Mouse (Mus musculus): ENCODE measurements around the gene Zbtb7b. TPM values are rescaled to one million over a fixed set of nuclear protein-coding genes. Genes with fewer than 3 reads are reported as not detected.

Gene Zbtb7b
- total and polyA plus RNA-seq, 3 experiments: 11.9 to 34.2 (median 27.6) TPM

DNA sequence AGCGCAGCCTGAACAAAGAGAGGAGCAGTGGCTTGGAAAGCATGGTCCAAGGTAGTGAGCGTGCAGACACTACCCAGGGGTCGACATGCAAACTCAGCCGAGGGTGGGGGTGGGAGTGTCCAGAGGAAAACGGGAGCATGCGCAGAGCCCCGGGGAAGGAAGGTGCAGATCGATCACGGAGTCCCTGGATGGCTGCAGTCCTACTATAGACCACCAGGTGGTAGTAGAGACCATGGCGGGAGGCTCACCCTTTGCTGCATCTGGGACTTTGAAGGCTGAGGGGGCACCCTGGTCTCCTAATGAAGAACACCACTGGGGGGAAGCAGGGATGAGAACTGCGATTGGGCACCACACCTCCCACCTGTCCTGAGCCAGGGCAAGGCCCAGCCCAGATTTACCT is 54.1 kb downstream of the Zbtb7b start:
- DNase-seq (ENCODE audit: extremely low read depth): peak; percentile 76
- Histone ChIP-seq H3K4me1 (ENCODE audit: control insufficient read depth in 1 of 2, insufficient read depth in 2 of 2) (peaks cover 9 to 20% of the 10 kb centered on the region in 2 experiments), H3K4me3 (replicated peaks in 1 of 3; ENCODE audit: low read depth in 2 of 3, low read length in 2 of 3, poor library complexity in 1 of 3) (no peak overlapping the region), H3K4me2 (ENCODE audit: insufficient read depth, low read depth, poor library complexity, severe bottlenecking) (no peak overlapping the region), H3K36me3 (replicated peaks in 1 of 2; ENCODE audit: control insufficient read depth in 1 of 2, insufficient read depth in 1 of 2, low read length in 1 of 2) (peaks cover 8 to 62% of the 10 kb centered on the region in 2 experiments), H3K27ac (ENCODE audit: insufficient read depth, low read depth) (no peak overlapping the region), H3K27me3 (replicated peaks) (peaks cover 14% of the 10 kb centered on the region), H3K9me3 (replicated peaks; ENCODE audit: low read length) (no peaks in the 10 kb centered on the region), H3K79me2 (replicated peaks; ENCODE audit: control insufficient read depth, extremely low read depth, insufficient read depth, poor library complexity, severe bottlenecking) (no peaks in the 10 kb centered on the region), H3K9ac (ENCODE audit: insufficient read depth, low read depth) (no peak overlapping the region)
- in situ Hi-C loops (cut with MboI; ENCODE audit: low pct_ligation_motif_present, low pct_unique_long_range_greater_than_20kb, low sequenced_read_pairs) (loop anchor here (25.0 kb wide), 2 partner anchors 347 to 422 kb away; partner anchors contain the start of genes Chrnb2 and Ube2q1), dilution Hi-C loops (cut with MboI; ENCODE audit: extremely low pct_ligation_motif_present, extremely low pct_unique_long_range_greater_than_20kb, low sequenced_read_pairs) (no loop called here)
- TF ChIP-seq HCFC1 (IDR thresholded peaks at IDR 0.05; ENCODE audit: low read depth, low read length): no peak
- TF ChIP-seq ZMIZ1 (IDR thresholded peaks at IDR 0.05; ENCODE audit: low read depth, low read length): no peak
- peak; percentile 90 to 93 for TF ChIP-seq CTCF (conservative IDR thresholded peaks at IDR 0.05 in 1 of 2, IDR thresholded peaks at IDR 0.05 in 1 of 2; ENCODE audit: low read depth in 2 of 2, low read length in 2 of 2)
- peak; percentile 91 for TF ChIP-seq SMC3 (IDR thresholded peaks at IDR 0.05; ENCODE audit: low read depth, low read length)
- TF ChIP-seq MEF2A (IDR thresholded peaks at IDR 0.05; ENCODE audit: borderline replicate concordance, low read depth, low read length): no peak
- no peak for TF ChIP-seq JUND (conservative IDR thresholded peaks at IDR 0.05; ENCODE audit: low read depth, low read length)
- no peak for TF ChIP-seq TCF12 (IDR thresholded peaks at IDR 0.05; ENCODE audit: low read depth, low read length)
- no peak for TF ChIP-seq ZNF384 (IDR thresholded peaks at IDR 0.05; ENCODE audit: low read depth, low read length)
- TF ChIP-seq PAX5 (IDR thresholded peaks at IDR 0.05; ENCODE audit: low read length): no peak
- TF ChIP-seq RAD21 (IDR thresholded peaks at IDR 0.05; ENCODE audit: low read depth, low read length): peak; percentile 93
- no peak for TF ChIP-seq E2F4 (IDR thresholded peaks at IDR 0.05; ENCODE audit: insufficient replicate concordance, low read depth, low read length)
- TF ChIP-seq MXI1 (IDR thresholded peaks at IDR 0.05; ENCODE audit: low read depth, low read length): no peak
- TF ChIP-seq NRF1 (IDR thresholded peaks at IDR 0.05; ENCODE audit: low read depth, low read length): peak; percentile 88
- TF ChIP-seq TBP (conservative IDR thresholded peaks at IDR 0.05; ENCODE audit: low read depth, low read length): no peak
- peak; percentile 42; the same call in 1 of the 2 replicates for TF ChIP-seq IRF4 (IDR thresholded peaks at IDR 0.05; ENCODE audit: low read depth, low read length)
- TF ChIP-seq CHD2 (IDR thresholded peaks at IDR 0.05; ENCODE audit: low read length): peak; percentile 26; the same call in 1 of the 2 replicates
- 0 out of 2 replicates have a peak, but pooled peaks have one; percentile 12 for TF ChIP-seq ELF1 (IDR thresholded peaks at IDR 0.05; ENCODE audit: low read depth, low read length)
- TF ChIP-seq SIN3A (IDR thresholded peaks at IDR 0.05; ENCODE audit: low read length): no peak
- TF ChIP-seq ZC3H11A (IDR thresholded peaks at IDR 0.05; ENCODE audit: low read depth, low read length): peak; percentile 66

DNA sequence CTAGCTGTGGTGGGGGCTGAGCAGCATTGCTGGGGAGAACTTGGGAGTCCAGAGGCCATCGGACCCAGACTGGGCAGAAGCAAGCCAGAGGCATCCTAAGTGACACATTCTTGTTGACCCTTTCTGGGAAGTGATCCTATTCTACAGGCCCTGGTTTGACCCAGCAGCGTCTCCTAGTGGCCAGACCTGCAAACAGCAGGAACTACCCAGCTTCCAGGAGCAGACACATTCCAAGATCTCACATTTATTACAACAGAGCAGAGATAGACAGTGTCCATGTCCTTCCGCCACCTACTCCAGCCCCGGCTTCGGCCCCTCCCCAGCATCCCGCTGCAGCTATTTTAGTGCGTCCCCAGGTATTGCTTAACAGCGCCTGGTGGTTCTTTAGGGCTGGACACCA is 55.2 kb downstream of the Zbtb7b start:
- Histone ChIP-seq H3K36me3 (replicated peaks in 1 of 2; ENCODE audit: control insufficient read depth in 1 of 2, insufficient read depth in 1 of 2, low read length in 1 of 2) (peaks cover 5 to 52% of the 10 kb centered on the region in 2 experiments), H3K27me3 (replicated peaks) (peaks cover 19% of the 10 kb centered on the region), H3K9me3 (replicated peaks; ENCODE audit: low read length) (no peaks in the 10 kb centered on the region), H3K4me2 (ENCODE audit: insufficient read depth, low read depth, poor library complexity, severe bottlenecking) (no peak overlapping the region), H3K4me3 (replicated peaks in 1 of 3; ENCODE audit: low read depth in 2 of 3, low read length in 2 of 3, poor library complexity in 1 of 3) (no peak overlapping the region), H3K9ac (ENCODE audit: insufficient read depth, low read depth) (no peak overlapping the region), H3K79me2 (replicated peaks; ENCODE audit: control insufficient read depth, extremely low read depth, insufficient read depth, poor library complexity, severe bottlenecking) (no peaks in the 10 kb centered on the region), H3K27ac (ENCODE audit: insufficient read depth, low read depth) (no peak overlapping the region), H3K4me1 (ENCODE audit: control insufficient read depth in 1 of 2, insufficient read depth in 2 of 2) (peaks cover 9 to 20% of the 10 kb centered on the region in 2 experiments)
- DNase-seq (ENCODE audit: extremely low read depth): peak; percentile 63
- in situ Hi-C loops (cut with MboI; ENCODE audit: low pct_ligation_motif_present, low pct_unique_long_range_greater_than_20kb, low sequenced_read_pairs) (loop anchor here (25.0 kb wide), 2 partner anchors 348 to 423 kb away; partner anchors contain the start of genes Chrnb2 and Ube2q1), dilution Hi-C loops (cut with MboI; ENCODE audit: extremely low pct_ligation_motif_present, extremely low pct_unique_long_range_greater_than_20kb, low sequenced_read_pairs) (no loop called here)
- no peak for TF ChIP-seq BHLHE40 (IDR thresholded peaks at IDR 0.05; ENCODE audit: low read depth, low read length)
- no peak for TF ChIP-seq CHD1 (IDR thresholded peaks at IDR 0.05; ENCODE audit: low read depth, low read length)
- no peak for TF ChIP-seq PAX5 (IDR thresholded peaks at IDR 0.05; ENCODE audit: low read length)
- TF ChIP-seq POLR2AphosphoS2 (IDR thresholded peaks at IDR 0.05; ENCODE audit: low read depth, low read length): no peak
- no peak for TF ChIP-seq KAT2A (IDR thresholded peaks at IDR 0.05; ENCODE audit: insufficient replicate concordance, low read length)
- no peak for TF ChIP-seq MAZ (IDR thresholded peaks at IDR 0.05; ENCODE audit: low read depth, low read length)
- no peak for TF ChIP-seq RCOR1 (conservative IDR thresholded peaks at IDR 0.05; ENCODE audit: low read depth, low read length)
- TF ChIP-seq ZMIZ1 (IDR thresholded peaks at IDR 0.05; ENCODE audit: low read depth, low read length): no peak
- TF ChIP-seq ZNF384 (IDR thresholded peaks at IDR 0.05; ENCODE audit: low read depth, low read length): no peak
- TF ChIP-seq RAD21 (IDR thresholded peaks at IDR 0.05; ENCODE audit: low read depth, low read length): peak; percentile 69
- TF ChIP-seq SIN3A (IDR thresholded peaks at IDR 0.05; ENCODE audit: low read length): 0 out of 2 replicates have a peak, but pooled peaks have one; percentile 33
- no peak for TF ChIP-seq MAFK (IDR thresholded peaks at IDR 0.05; ENCODE audit: insufficient replicate concordance, low read length)
- no peak for TF ChIP-seq POLR2A (IDR thresholded peaks at IDR 0.05; ENCODE audit: low read depth, low read length)
- no peak for TF ChIP-seq MEF2A (IDR thresholded peaks at IDR 0.05; ENCODE audit: borderline replicate concordance, low read depth, low read length)
- no peak for TF ChIP-seq ZKSCAN1 (IDR thresholded peaks at IDR 0.05; ENCODE audit: borderline replicate concordance, low read depth, low read length)
- no peak for TF ChIP-seq MXI1 (IDR thresholded peaks at IDR 0.05; ENCODE audit: low read depth, low read length)
- TF ChIP-seq UBTF (IDR thresholded peaks at IDR 0.05; ENCODE audit: low read depth, low read length): no peak
- no peak for TF ChIP-seq EP300 (IDR thresholded peaks at IDR 0.05; ENCODE audit: low read length)
- TF ChIP-seq GABPA (IDR thresholded peaks at IDR 0.05; ENCODE audit: insufficient replicate concordance, low read depth, low read length): no peak
- TF ChIP-seq E2F4 (IDR thresholded peaks at IDR 0.05; ENCODE audit: insufficient replicate concordance, low read depth, low read length): no peak
- TF ChIP-seq JUN (IDR thresholded peaks at IDR 0.05; ENCODE audit: insufficient read depth, low read depth, low read length): no peak
